Mouse (Mus musculus): ENCODE data around the gene Htr6.

The Htr6 gene

GRCm38 (mm10) chr4:139086037-139086436 lies 10.7 kb upstream of the Htr6 start:
- DNase-seq, result peak; percentile 80 to 87

DNA sequence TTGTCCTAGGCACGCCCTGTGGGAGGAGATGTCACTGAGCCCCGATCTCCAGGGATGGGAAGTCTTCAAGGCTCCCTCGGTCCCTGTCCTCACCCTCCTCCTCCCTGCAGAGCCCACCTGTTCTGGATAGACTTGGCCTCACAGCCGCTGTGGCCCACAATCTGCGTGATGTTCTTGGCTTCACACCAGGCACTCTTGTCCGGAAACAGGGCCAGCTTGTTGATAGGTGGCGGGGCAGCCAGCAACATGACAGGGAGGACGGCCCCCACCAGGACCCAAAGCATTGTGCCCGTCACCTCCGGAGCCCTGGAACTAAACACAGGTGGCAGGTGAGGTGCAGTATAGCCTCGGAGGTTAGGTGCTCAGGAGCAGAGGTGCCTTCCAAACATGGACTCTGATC lies 10.0 kb upstream of the Htr6 start:
- no peak for DNase-seq

DNA sequence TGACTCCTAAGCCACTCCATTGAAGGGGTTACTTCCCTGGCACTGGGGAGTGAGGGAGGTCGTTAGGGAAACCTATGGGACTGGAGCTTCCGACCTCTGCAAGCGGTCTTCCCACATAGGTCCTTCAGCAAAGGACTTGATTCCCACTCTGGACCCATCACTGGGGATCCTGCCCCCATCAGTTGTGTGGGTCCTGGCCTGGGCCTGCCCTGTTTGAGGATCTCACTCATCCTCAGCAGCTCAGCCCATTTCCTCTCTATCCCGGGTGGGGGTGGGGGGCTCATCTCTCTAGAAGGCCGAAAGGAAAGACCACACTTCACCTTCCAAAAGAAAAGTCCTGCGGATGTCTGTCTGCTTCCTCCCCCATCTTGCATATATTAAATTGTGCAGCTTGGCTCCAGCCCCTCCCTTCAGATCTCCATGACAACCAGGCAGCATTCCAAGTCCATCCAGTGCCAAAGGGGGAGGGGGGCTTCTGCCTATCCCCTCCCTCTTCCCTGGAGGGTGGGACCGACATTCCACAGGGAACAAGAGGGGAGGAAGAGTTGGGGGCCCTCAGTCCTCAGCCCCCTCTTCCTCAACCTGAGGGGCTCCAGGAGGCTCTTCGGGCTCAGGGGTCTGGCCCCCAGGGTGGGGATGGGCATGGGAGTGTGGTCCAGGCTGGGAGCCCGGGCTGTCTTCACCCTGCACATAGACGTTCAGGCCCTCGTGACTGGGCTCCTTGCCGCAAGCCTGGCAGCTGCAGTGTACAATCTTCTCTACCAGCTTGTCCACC lies 7.6 kb upstream of the Htr6 start:
- no peak for DNase-seq

- DNase-seq, result peak; percentile 50 to 51
These were observed 6.0 kb upstream of the Htr6 start for GRCm38 (mm10) chr4:139081270-139081931.

DNA sequence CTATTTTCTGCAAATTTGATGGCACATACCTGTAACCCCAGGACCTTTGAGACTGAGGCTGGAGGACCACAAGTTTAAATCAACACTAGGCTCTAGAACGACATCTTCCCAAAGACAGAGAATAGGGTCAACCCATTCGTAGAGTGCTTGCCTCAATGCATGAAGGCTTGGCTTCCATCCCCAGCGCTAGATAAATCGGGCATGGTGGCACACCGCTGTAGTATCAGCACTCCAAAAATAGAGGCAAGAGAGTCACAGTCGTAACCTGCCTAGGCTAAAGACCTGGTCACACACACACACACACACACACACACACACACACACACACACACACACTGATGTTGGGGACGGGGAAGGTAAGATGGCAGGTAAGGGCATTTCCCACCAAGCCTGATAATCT lies 4.9 kb upstream of the Htr6 start:
- DNase-seq, result no peak

DNA sequence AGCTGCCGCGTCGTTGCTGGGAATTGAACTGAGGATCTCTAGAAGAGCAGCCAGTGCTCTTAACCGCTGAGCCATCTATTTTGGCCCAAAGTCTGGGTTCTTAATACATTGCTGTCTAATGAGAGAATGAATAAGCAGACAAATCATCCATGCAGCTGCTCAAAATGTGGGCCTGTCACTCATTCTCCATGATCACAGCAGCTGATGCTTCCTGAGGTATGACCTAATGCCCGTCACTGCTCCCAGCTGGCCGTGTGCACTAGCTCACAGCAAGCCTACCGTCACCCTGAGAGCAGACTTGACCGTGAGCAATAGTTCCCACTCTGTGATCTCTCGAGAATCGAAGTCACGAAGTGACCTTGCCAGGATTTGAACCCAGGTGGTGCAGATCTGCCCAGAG lies 4.1 kb upstream of the Htr6 start:
- DNase-seq, result no peak

DNA sequence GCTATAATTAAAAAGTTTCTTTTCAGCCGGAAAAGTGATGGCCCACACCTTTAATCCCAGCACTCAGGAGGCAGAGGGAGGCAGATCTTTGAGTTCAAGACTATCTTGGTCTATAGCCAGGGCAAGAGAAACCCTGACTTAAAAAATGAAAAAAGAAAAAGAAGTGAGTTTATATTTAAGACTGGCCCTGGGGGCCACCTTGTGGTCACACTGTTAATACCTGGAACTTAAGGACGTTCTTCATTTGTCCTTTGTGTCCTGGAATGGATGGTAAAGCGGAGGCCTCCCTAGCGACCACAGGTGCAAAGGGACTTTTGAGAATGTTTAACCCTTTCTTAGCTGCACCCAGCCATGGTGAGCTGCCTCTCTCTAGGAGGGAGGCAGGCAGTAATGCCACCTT lies 3.4 kb upstream of the Htr6 start:
- no peak for DNase-seq

DNA sequence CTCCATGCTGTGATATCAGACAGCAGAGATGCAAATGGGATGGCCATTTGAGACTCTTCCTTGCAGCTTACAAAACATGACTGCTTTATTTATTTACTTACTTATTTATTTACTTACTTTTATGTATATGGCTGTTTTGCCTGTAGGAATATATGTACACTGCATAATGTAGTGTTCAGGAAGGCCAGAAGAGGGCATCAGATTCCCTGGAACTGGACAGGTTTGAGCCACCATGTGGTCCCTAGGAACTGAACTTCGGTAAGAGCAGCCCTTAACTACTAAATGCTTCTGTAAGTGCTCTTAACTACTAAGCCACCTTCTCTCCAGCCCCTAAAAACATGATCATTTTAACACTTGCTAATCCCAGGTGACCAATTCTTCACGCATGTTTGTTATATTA lies 2.9 kb upstream of the Htr6 start:
- peak in 1 of 2 experiments; percentile 35 for DNase-seq

GRCm38 (mm10) chr4:139075915-139076314 lies 545 bp upstream of the Htr6 start:
- peak; percentile 44 to 52 for DNase-seq

GRCm38 (mm10) chr4:139074060-139074459 lies 1.3 kb downstream of the Htr6 start:
- peak in 1 of 2 experiments; percentile 19 for DNase-seq

DNA sequence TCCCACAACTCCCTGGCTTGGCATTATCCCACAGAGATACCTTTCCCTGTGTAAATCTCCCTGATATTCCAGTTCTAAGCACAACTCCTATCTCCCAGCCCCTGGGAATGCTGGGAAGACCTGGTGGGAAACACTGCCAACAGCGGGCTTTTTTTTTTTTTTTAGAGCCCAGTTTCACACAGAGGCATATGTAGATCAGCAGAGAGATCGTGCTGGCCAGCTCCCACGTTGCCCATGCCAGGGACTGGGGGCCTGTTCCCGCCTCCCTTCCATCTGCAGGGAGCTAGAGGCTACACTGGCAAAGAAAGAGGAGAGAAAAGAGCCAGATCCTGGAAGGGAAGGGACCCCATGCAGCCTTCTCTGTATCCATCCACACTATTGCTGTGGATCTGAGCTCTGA lies 7.1 kb downstream of the Htr6 start:
- DNase-seq, result no peak

- no peak for DNase-seq
These were observed 10.5 kb downstream of the Htr6 start for GRCm38 (mm10) chr4:139064831-139065230.

DNA sequence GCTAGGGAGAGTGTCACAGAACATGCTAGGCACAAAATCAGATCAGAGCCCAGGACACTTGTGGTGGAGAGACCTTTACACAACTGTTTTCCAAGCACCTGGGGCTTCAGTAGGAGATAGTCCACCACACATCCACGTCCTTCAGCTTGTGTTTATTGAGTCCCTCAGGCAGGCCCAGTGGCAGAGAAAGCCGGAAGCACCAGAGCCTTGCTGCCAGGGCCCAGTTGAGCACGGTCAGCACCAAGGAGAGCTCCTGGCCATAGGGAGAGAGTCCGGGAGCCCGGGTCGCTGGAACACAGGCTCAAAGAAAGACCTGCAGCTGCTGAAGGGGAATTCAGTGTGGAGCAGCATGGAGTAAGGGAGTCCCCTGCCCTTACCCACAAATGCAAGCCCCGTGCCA lies 15.8 kb downstream of the Htr6 start:
- no peak for DNase-seq

DNA sequence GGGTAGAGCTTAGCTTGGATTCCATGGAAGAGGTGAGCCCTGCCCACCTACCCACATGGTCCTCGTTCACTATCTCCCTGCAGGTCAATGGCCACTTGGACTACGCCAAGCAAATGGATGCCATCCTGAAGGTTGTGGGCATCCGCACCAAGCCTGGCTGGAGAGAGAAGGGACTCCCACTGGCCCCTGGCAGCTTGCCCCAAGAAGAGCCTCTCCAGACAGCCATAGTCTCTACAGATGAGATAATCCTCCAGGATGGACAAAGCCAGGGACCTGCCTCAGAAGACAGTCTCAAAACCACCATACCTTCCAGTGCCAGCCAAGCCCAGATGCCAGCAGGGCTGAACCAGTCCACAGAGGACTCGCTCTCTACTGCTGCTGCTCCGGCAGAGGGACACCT lies 17.3 kb downstream of the Htr6 start:
- DNase-seq, result no peak

DNA sequence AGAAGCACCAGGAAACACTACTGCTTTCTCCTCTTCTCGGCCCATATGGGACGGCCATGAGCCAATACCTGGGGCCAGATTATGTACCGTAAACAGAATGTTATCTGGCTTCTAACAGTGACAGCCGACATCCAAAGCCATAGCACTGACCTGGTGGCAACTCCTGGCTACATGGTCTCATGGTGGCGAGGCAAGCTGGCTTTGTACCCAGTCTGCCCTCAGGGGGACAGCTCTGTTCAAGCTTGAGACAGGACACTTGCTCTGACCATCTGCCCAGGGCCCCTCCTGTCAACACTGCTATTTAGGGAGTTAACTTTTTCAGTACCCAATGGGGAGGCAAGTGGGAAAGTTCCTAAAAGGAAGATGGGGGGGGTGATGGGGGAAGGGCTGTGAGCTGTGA lies 18.1 kb downstream of the Htr6 start:
- no peak for DNase-seq

- no peak for DNase-seq
These were observed 19.6 kb downstream of the Htr6 start for GRCm38 (mm10) chr4:139055744-139056143.

- DNase-seq, result peak; percentile 57 to 63
These were observed 20.0 kb downstream of the Htr6 start for GRCm38 (mm10) chr4:139055336-139055735.

GRCm38 (mm10) chr4:139054300-139054923 lies 21.0 kb downstream of the Htr6 start:
- no peak for DNase-seq

GRCm38 (mm10) chr4:139053391-139053790 lies 22.0 kb downstream of the Htr6 start:
- DNase-seq, result no peak

DNA sequence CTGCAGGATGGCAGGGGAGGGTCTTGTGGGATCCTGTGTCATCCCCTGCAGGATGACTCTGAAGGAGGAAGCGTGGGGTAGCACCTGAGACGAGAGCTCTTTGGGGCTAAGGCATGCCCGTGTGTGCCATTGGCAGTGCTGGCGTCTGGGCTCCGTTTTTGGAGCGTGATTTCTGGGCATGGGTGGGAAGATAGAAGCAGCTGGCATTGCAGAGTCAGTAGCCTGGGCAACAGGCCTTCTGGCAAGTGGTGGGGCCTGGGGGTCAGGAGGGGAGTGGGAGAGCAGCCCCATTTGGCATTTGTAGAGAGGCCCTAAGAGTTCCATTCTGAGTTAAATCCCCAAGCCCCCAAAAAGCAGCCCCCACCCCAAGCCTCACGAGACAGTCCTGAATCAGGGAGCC lies 22.6 kb downstream of the Htr6 start:
- DNase-seq, result no peak

GRCm38 (mm10) chr4:139048518-139048917 lies 26.9 kb downstream of the Htr6 start:
- DNase-seq, result no peak

GRCm38 (mm10) chr4:139046354-139046753 lies 29.0 kb downstream of the Htr6 start:
- DNase-seq, result no peak

DNA sequence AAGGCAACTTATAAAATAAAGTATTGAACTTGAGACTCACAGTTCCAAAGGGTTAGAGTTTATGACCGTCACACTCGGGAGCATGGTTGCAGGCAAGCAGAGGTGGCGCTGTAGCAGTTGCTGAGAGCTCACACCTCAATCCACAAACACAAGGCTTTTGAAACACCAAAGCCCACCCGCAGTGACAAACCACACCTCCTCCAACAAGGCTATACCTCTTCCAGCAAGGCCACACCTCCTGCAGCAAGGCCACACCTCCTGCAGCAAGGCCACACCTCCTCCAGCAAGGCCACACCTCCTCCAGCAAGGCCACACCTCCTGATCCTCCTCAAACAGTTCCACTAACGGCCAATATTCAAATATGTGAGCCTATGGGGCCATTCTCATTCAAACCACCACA lies 30.8 kb downstream of the Htr6 start:
- DNase-seq, result no peak

DNA sequence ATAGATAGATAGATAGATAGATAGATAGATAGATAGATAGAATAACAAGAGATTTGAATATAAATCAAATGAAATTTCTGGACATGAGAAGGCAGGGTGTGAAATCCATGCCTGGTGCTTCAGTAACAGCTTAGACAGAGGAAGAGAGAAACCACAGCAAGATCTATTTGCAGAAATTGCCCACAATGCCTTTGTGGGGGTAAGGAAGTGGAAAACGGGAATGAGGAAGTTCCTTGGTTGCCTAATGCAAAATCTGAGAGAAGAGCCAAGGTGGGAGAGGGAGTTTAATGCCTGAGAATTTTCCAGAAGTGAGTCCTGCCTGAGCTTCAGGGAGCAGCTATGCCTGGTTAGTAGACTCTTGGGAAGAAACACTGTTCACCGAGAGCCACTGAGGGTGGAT lies 31.8 kb downstream of the Htr6 start:
- DNase-seq, result no peak
